Mouse (Mus musculus): ENCODE results near the gene Il6st.
A peak's percentile ranks its signal among the peaks of the same experiment; 100 is the strongest.

Il6st gene

GRCm38 (mm10) chr13:112533556-112533955, 69.7 kb downstream of the Il6st start:
- peak in 1 of 2 experiments; percentile 31 for DNase-seq

- no peak for DNase-seq
These were observed 72.7 kb downstream of the Il6st start for GRCm38 (mm10) chr13:112536611-112537010.

GRCm38 (mm10) chr13:112537065-112537464, 73.2 kb downstream of the Il6st start:
- DNase-seq: no peak

GRCm38 (mm10) chr13:112540616-112541015, 76.7 kb downstream of the Il6st start:
- no peak for DNase-seq

- DNase-seq: no peak
These were observed 77.5 kb downstream of the Il6st start for GRCm38 (mm10) chr13:112541223-112541975.

GRCm38 (mm10) chr13:112551641-112552548, 88.0 kb downstream of the Il6st start:
- DNase-seq: no peak

- DNase-seq: no peak
These were observed 89.4 kb downstream of the Il6st start for GRCm38 (mm10) chr13:112553304-112553703.

GRCm38 (mm10) chr13:112556501-112556900, 92.6 kb downstream of the Il6st start:
- DNase-seq: peak in 1 of 2 experiments; percentile 36

All from kidney, adult 8-10 months (tissue).